Mouse (Mus musculus) heart, embryonic 14.5 days (tissue): ENCODE measurements around the gene Vsir. TPM values are rescaled to one million over a fixed set of nuclear protein-coding genes. Genes with fewer than 3 reads are reported as not detected.
A peak's percentile ranks its signal among the peaks of the same experiment; 100 is the strongest.

Experiments used
- ATAC-seq: fragments of 200-750 bp; cut with Nextera tagmentation; 2 replicates; pipeline ENCODE4 v1.8.0; 2017; ENCODE audit warnings: low read depth, moderate TSS enrichment; ENCODE audit not compliant: insufficient number of reproducible peaks, insufficient read depth, low FRiP score
- H3K27ac ChIP-seq, 2 experiments: fragments of 200-500 bp in 1 of 2; fragments of 300-500 bp in 1 of 2; sonication (generic) in 1 of 2; replicated peaks in 1 of 2; 2 replicates each; pipeline ENCODE4 v1.5.1; 2012 to 2014; ENCODE audit warnings: low read depth in 2 of 2, low read length in 2 of 2, control low read depth in 1 of 2, mild to moderate bottlenecking in 1 of 2, mixed read lengths in 1 of 2; ENCODE audit not compliant: control insufficient read depth in 1 of 2, insufficient read depth in 1 of 2
- H3K27me3 ChIP-seq: fragments of 300-500 bp; sonication (generic); 2 replicates; pipeline ENCODE4 v1.6.1; 2014; ENCODE audit warnings: mild to moderate bottlenecking, low read length, control low read depth; ENCODE audit not compliant: control insufficient read depth, insufficient read depth
- H3K36me3 ChIP-seq: fragments of 300-500 bp; sonication (generic); 2 replicates; pipeline ENCODE4 v1.6.1; 2014; ENCODE audit warnings: mild to moderate bottlenecking, control low read depth, low read length, mixed read lengths; ENCODE audit not compliant: control insufficient read depth, insufficient read depth
- H3K4me1 ChIP-seq, 2 experiments: fragments of 200-500 bp in 1 of 2; fragments of 300-500 bp in 1 of 2; sonication (generic) in 1 of 2; 2 replicates each; pipeline ENCODE4 v1.6.1; 2012 to 2014; ENCODE audit warnings: low read length in 2 of 2, control low read depth in 1 of 2, mixed read lengths in 1 of 2; ENCODE audit not compliant: control insufficient read depth in 2 of 2, insufficient read depth in 2 of 2
- H3K4me2 ChIP-seq: fragments of 300-500 bp; sonication (generic); 2 replicates; pipeline ENCODE4 v1.6.1; 2014; ENCODE audit warnings: mild to moderate bottlenecking, low read length
- H3K4me3 ChIP-seq, 2 experiments: fragments of 200-500 bp in 1 of 2; fragments of 300-500 bp in 1 of 2; sonication (generic) in 1 of 2; 2 replicates each; pipeline ENCODE4 v1.5.1; 2012 to 2014; ENCODE audit warnings: low read length in 2 of 2, mild to moderate bottlenecking in 2 of 2, control low read depth in 1 of 2, low read depth in 1 of 2, moderate library complexity in 1 of 2; ENCODE audit not compliant: control insufficient read depth in 1 of 2, insufficient read depth in 1 of 2
- H3K9ac ChIP-seq: fragments of 300-500 bp; sonication (generic); 2 replicates; pipeline ENCODE4 v1.6.1; 2014; ENCODE audit warnings: mild to moderate bottlenecking, low read length
- H3K9me3 ChIP-seq: fragments of 300-500 bp; sonication (generic); 2 replicates; pipeline ENCODE4 v1.6.1; 2016; ENCODE audit warnings: low read length, control low read depth; ENCODE audit not compliant: control insufficient read depth
- WGBS: fragments of 180-500 bp; shearing (Covaris S2); extraction: QIAGEN DNeasy Blood & Tissue Kit; methylation state at CpG from one replicate; pipeline ENCODE4 v1.1.7; 2014; 5-methylcytosine and 5-hydroxymethylcytosine counted together
- polyA plus RNA-seq: library from polyadenylated mRNA; unstranded; fragments of >200 nt; fragmentation: Nextera tagmentation; extraction: Ambion mirVana; gene quantifications from 2 replicates; pipeline ENCODE4 v1.2.1, GENCODE M21; 2014

The Vsir gene
- 2.3 and 2.7 TPM in 2 replicates for polyA plus RNA-seq

GRCm38 (mm10) chr10:60346701-60347405 lies at the start of gene Vsir:
TSS of gene Vsir (plus strand) at chr10:60346851.
- Histone ChIP-seq H3K4me3 (peak within 1 kb of the TSS; percentile 20 to 43), H3K4me1 (peaks cover 20 to 24% of the 10 kb centered on the region in 2 experiments), H3K36me3 (no peaks in the 10 kb centered on the region), H3K27ac (no peak within 1 kb of the TSS; a peak in 2 of 4 replicates), H3K4me2 (peak within 1 kb of the TSS; percentile 53), H3K9me3 (no peaks in the 10 kb centered on the region), H3K27me3 (peaks cover 7% of the 10 kb centered on the region; the same call in 1 of the 2 replicates), H3K9ac (peak within 1 kb of the TSS; percentile 17; the same call in 1 of the 2 replicates)
- peak; percentile 52 for ATAC-seq
- under 1% methylated on average over 37 of the region's 37 CpGs for WGBS

- Histone ChIP-seq H3K9ac (no peak overlapping the region), H3K27ac (no peak overlapping the region), H3K4me2 (no peak overlapping the region), H3K36me3 (peaks cover 86% of the 10 kb centered on the region), H3K27me3 (no peaks in the 10 kb centered on the region), H3K9me3 (no peaks in the 10 kb centered on the region), H3K4me1 (peaks cover 0 to 2% of the 10 kb centered on the region in 2 experiments; a peak in 2 of 4 replicates), H3K4me3 (no peak overlapping the region)
- ATAC-seq, result no peak
- WGBS, result 98% methylated on average over 12 of the region's 12 CpGs
Observed at GRCm38 (mm10) chr10:60299636-60300035, 47.0 kb upstream of the Vsir start.

GRCm38 (mm10) chr10:60303419-60303818 lies 43.2 kb upstream of the Vsir start:
- no peaks in the 10 kb centered on the region for H3K9me3 ChIP-seq
- no peak overlapping the region for H3K4me2 ChIP-seq
- H3K36me3 ChIP-seq, result peaks cover 52% of the 10 kb centered on the region
- H3K9ac ChIP-seq, result no peak overlapping the region
- H3K27ac ChIP-seq, result no peak overlapping the region
- 82% methylated on average over 17 of the region's 17 CpGs for whole genome bisulfite sequencing
- H3K4me1 ChIP-seq, result no peaks in the 10 kb centered on the region
- H3K4me3 ChIP-seq, result no peak overlapping the region
- no peak for ATAC-seq
- H3K27me3 ChIP-seq, result no peaks in the 10 kb centered on the region

- H3K9me3 ChIP-seq, result no peaks in the 10 kb centered on the region
- H3K4me3 ChIP-seq, result no peak overlapping the region
- WGBS, result 55% methylated on average over 15 of the region's 15 CpGs
- H3K27me3 ChIP-seq, result no peaks in the 10 kb centered on the region
- no peaks in the 10 kb centered on the region for H3K4me1 ChIP-seq
- no peak; the same call in 1 of the 2 replicates for ATAC-seq
- H3K9ac ChIP-seq, result no peak overlapping the region
- peaks cover 36% of the 10 kb centered on the region for H3K36me3 ChIP-seq
- H3K4me2 ChIP-seq, result no peak overlapping the region
- H3K27ac ChIP-seq, result no peak overlapping the region
Observed at GRCm38 (mm10) chr10:60304854-60305628, 41.6 kb upstream of the Vsir start.

GRCm38 (mm10) chr10:60310629-60311028 lies 36.0 kb upstream of the Vsir start:
- no peak overlapping the region for H3K27ac ChIP-seq
- H3K36me3 ChIP-seq, result no peaks in the 10 kb centered on the region
- ATAC-seq, result no peak
- H3K4me1 ChIP-seq, result no peaks in the 10 kb centered on the region
- 86% methylated on average over 13 of the region's 13 CpGs for WGBS
- H3K4me3 ChIP-seq, result no peak overlapping the region
- H3K9ac ChIP-seq, result no peak overlapping the region
- no peaks in the 10 kb centered on the region for H3K9me3 ChIP-seq
- no peaks in the 10 kb centered on the region for H3K27me3 ChIP-seq
- no peak overlapping the region for H3K4me2 ChIP-seq

- Histone ChIP-seq H3K4me2 (no peak overlapping the region), H3K9me3 (no peaks in the 10 kb centered on the region), H3K4me3 (no peak overlapping the region), H3K27me3 (no peaks in the 10 kb centered on the region), H3K27ac (no peak overlapping the region), H3K9ac (no peak overlapping the region), H3K4me1 (no peaks in the 10 kb centered on the region), H3K36me3 (no peaks in the 10 kb centered on the region)
- no peak for ATAC-seq
- WGBS, result 74% methylated on average over 5 of the region's 5 CpGs
Observed at GRCm38 (mm10) chr10:60313606-60314005, 33.0 kb upstream of the Vsir start.

- no peaks in the 10 kb centered on the region for H3K4me1 ChIP-seq
- H3K9ac ChIP-seq, result no peak overlapping the region
- no peaks in the 10 kb centered on the region for H3K27me3 ChIP-seq
- no peak overlapping the region for H3K4me3 ChIP-seq
- H3K27ac ChIP-seq, result no peak overlapping the region
- H3K9me3 ChIP-seq, result 0 out of 2 replicates have a peak, but pooled peaks cover 4% of the 10 kb centered on the region
- no peaks in the 10 kb centered on the region for H3K36me3 ChIP-seq
- no peak for ATAC-seq
- 82% methylated on average over 4 of the region's 4 CpGs for WGBS
- no peak overlapping the region for H3K4me2 ChIP-seq
Observed at GRCm38 (mm10) chr10:60316166-60316565, 30.5 kb upstream of the Vsir start.
